Mouse (Mus musculus) heart, adult 2 months (tissue): ENCODE data around the gene Irf6. TPM values are rescaled to one million over a fixed set of nuclear protein-coding genes. Genes with fewer than 3 reads are reported as not detected.

ENCODE experiments used
- DNase-seq, 2 experiments: peaks; one replicate each; pipeline ENCODE4 v3.0.0; 2021
- H3K27ac ChIP-seq: fragments of 200-600 bp; 2 replicates; pipeline ENCODE4 v1.8.1; 2022
- H3K27me3 ChIP-seq: fragments of 200-500 bp; 2 replicates; pipeline ENCODE4 v1.6.1; 2012; ENCODE audit warnings: mild to moderate bottlenecking, low read length, inconsistent platforms, mixed read lengths; ENCODE audit not compliant: control insufficient read depth, insufficient read depth
- H3K36me3 ChIP-seq: fragments of 200-500 bp; 2 replicates; pipeline ENCODE4 v1.6.1; 2012; ENCODE audit warnings: low read length, inconsistent platforms; ENCODE audit not compliant: control insufficient read depth, insufficient read depth
- H3K4me1 ChIP-seq: fragments of 200-500 bp; 2 replicates; pipeline ENCODE4 v1.6.1; 2011; ENCODE audit warnings: low read length; ENCODE audit not compliant: control insufficient read depth, insufficient read depth
- H3K4me3 ChIP-seq: fragments of 200-600 bp; 2 replicates; pipeline ENCODE4 v1.8.1; 2022
- H3K79me2 ChIP-seq: fragments of 200-500 bp; replicated peaks from 2 replicates; pipeline ENCODE4 v1.6.1; 2012; ENCODE audit warnings: mild to moderate bottlenecking, inconsistent platforms, low read length, moderate library complexity, mixed read lengths; ENCODE audit not compliant: control insufficient read depth, insufficient read depth
- H3K9ac ChIP-seq: fragments of 200-500 bp; 2 replicates; pipeline ENCODE4 v1.6.1; 2012; ENCODE audit warnings: low read depth, mild to moderate bottlenecking, control low read depth, inconsistent platforms, low read length, mixed read lengths
- CTCF ChIP-seq: fragments of 200-600 bp; IDR thresholded peaks from 2 replicates; pipeline ENCODE4 v1.8.1; 2022; ENCODE audit warnings: antibody characterized with exemption, mild to moderate bottlenecking, moderate library complexity
- EP300 ChIP-seq: fragments of 200-500 bp; IDR thresholded peaks from 2 replicates; pipeline ENCODE4 v1.6.1; 2011; ENCODE audit warnings: low read depth, low read length, control low read depth; ENCODE audit not compliant: insufficient read depth
- POLR2A ChIP-seq: fragments of 200-500 bp; IDR thresholded peaks from 2 replicates; pipeline ENCODE4 v1.6.1; 2011; ENCODE audit warnings: mild to moderate bottlenecking, low read depth, low read length, control low read depth; ENCODE audit not compliant: insufficient read depth
- WGBS: fragments of 180-500 bp; shearing (Covaris S2); methylation state at CpG from one replicate; pipeline ENCODE4 v1.1.7; 2018; 5-methylcytosine and 5-hydroxymethylcytosine counted together
- intact Hi-C: fragments of 180-260 bp; cut with DNase I; formaldehyde crosslinking; loops from one replicate; pipeline ENCODE4 v1.15.1; 2025
- long read RNA-seq: library from polyadenylated mRNA; stranded (forward); transcript quantifications from one replicate; pipeline ENCODE4 v2.0.0, GENCODE M21; 2021
- polyA plus RNA-seq: library from polyadenylated mRNA; depleted of rRNA; stranded (reverse); fragments of >200 nt; gene quantifications from 2 replicates; pipeline ENCODE4 v1.2.3, GENCODE M21; 2012; rRNA removed
- total RNA-seq, 2 experiments: library from RNA; stranded (reverse); gene quantifications; 2 replicates each; pipeline ENCODE4 v1.2.3; 2021

Irf6 gene
- total RNA-seq, result 1 to 10 TPM; 1.9 to 2.1 TPM
- polyA plus RNA-seq, result 2.5 and 3.6 TPM in 2 replicates
- long read RNA-seq, result 0 reads

- DNase-seq, result peak; percentile 40 to 72
- intact Hi-C loops, result no loop called here
Observed at GRCm38 (mm10) chr1:193152872-193153271, at the start of gene Irf6. Irf6 (plus strand) TSS chr1:193153111.

GRCm38 (mm10) chr1:193112093-193112492, 40.8 kb upstream of the Irf6 start:
- no peaks in the 10 kb centered on the region for H3K27me3 ChIP-seq
- H3K9ac ChIP-seq, result no peak overlapping the region
- H3K36me3 ChIP-seq, result no peaks in the 10 kb centered on the region
- no peaks in the 10 kb centered on the region for H3K79me2 ChIP-seq
- H3K4me1 ChIP-seq, result no peaks in the 10 kb centered on the region
- no peak overlapping the region for H3K27ac ChIP-seq
- DNase-seq, result no peak
- no peak overlapping the region for H3K4me3 ChIP-seq
- no peak for TF ChIP-seq POLR2A
- no peak for TF ChIP-seq EP300
- TF ChIP-seq CTCF, result no peak
- intact Hi-C loops, result no loop called here
- 95% methylated on average over 9 of the region's 9 CpGs for WGBS

More at GRCm38 (mm10) chr1:193152872-193153271, at the start of gene Irf6:
- H3K9ac ChIP-seq, result peak within 1 kb of the TSS; percentile 1; the same call in 1 of the 2 replicates
- H3K79me2 ChIP-seq, result no peaks in the 10 kb centered on the region
- no peak within 1 kb of the TSS for H3K27ac ChIP-seq
- peak within 1 kb of the TSS; percentile 31 for H3K4me3 ChIP-seq
- TF ChIP-seq POLR2A, result peak; percentile 40; the same call in 1 of the 2 replicates
- no peak for TF ChIP-seq EP300
- no peak for TF ChIP-seq CTCF
- 4% methylated on average over 30 of the region's 30 CpGs for WGBS
- no peaks in the 10 kb centered on the region for H3K4me1 ChIP-seq
- peaks cover 4% of the 10 kb centered on the region; the same call in 1 of the 2 replicates for H3K27me3 ChIP-seq
- H3K36me3 ChIP-seq, result no peaks in the 10 kb centered on the region

GRCm38 (mm10) chr1:193122793-193123192, 30.1 kb upstream of the Irf6 start:
- peaks cover 1% of the 10 kb centered on the region; the same call in 1 of the 2 replicates for H3K79me2 ChIP-seq
- TF ChIP-seq EP300 (no peak), POLR2A (no peak), CTCF (no peak)
- 77% methylated on average over 7 of the region's 7 CpGs for WGBS
- H3K9ac ChIP-seq, result no peak overlapping the region
- no peak overlapping the region for H3K4me3 ChIP-seq
- H3K27ac ChIP-seq, result no peak overlapping the region
- no peaks in the 10 kb centered on the region for H3K36me3 ChIP-seq
- no peaks in the 10 kb centered on the region for H3K4me1 ChIP-seq
- no peaks in the 10 kb centered on the region for H3K27me3 ChIP-seq
- no peak for DNase-seq
- intact Hi-C loops, result no loop called here

GRCm38 (mm10) chr1:193123290-193123689, 29.6 kb upstream of the Irf6 start:
- WGBS, result 93% methylated on average over 6 of the region's 6 CpGs
- intact Hi-C loops, result no loop called here

DNA sequence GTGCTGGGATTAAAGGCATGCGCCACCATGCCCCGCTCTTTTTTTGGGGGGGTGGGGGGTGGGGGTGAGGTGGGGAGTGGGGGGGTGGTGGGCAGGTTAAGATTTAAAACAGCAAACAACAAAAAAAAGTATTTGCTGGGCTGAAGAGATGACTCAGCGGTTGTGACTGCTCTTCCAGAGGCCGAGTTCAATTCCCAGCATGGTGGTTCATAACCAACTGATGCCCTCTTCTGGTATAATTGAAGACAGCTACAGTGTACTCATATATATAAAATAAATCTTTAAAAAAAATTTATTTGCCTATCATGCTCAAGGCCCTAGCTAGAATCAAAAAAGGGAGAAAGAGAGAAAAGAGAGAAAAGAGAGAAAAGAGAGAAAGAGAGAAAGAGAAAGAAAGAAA, 27.1 kb upstream of the Irf6 start:
- H3K79me2 ChIP-seq, result peaks cover 3% of the 10 kb centered on the region; the same call in 1 of the 2 replicates
- no peak overlapping the region for H3K27ac ChIP-seq
- no peak overlapping the region for H3K4me3 ChIP-seq
- H3K4me1 ChIP-seq, result no peaks in the 10 kb centered on the region
- intact Hi-C loops, result loop anchor here (2.0 kb wide), 1 partner anchor 125 kb away; no protein-coding TSS in a partner anchor
- H3K27me3 ChIP-seq, result no peaks in the 10 kb centered on the region
- no peak for DNase-seq
- TF ChIP-seq POLR2A (no peak), CTCF (peak; percentile 57), EP300 (no peak)
- 76% methylated on average over 4 of the region's 4 CpGs for WGBS
- H3K36me3 ChIP-seq, result 0 out of 2 replicates have a peak, but pooled peaks cover 2% of the 10 kb centered on the region
- H3K9ac ChIP-seq, result no peak overlapping the region

More at GRCm38 (mm10) chr1:193123290-193123689, 29.6 kb upstream of the Irf6 start:
- Histone ChIP-seq H3K27ac (no peak overlapping the region), H3K36me3 (no peaks in the 10 kb centered on the region), H3K9ac (no peak overlapping the region), H3K4me3 (no peak overlapping the region), H3K79me2 (peaks cover 1% of the 10 kb centered on the region; the same call in 1 of the 2 replicates), H3K27me3 (no peaks in the 10 kb centered on the region), H3K4me1 (no peaks in the 10 kb centered on the region)
- DNase-seq, result no peak
- TF ChIP-seq CTCF (no peak), EP300 (no peak), POLR2A (no peak)

GRCm38 (mm10) chr1:193128055-193128454, 24.9 kb upstream of the Irf6 start:
- Histone ChIP-seq H3K79me2 (peaks cover 3% of the 10 kb centered on the region; the same call in 1 of the 2 replicates), H3K27me3 (no peaks in the 10 kb centered on the region), H3K4me1 (no peaks in the 10 kb centered on the region), H3K4me3 (no peak overlapping the region), H3K9ac (no peak overlapping the region), H3K36me3 (0 out of 2 replicates have a peak, but pooled peaks cover 2% of the 10 kb centered on the region), H3K27ac (no peak overlapping the region)
- DNase-seq, result no peak
- 80% methylated on average over 6 of the region's 6 CpGs for WGBS
- intact Hi-C loops, result no loop called here
- TF ChIP-seq EP300, result no peak
- TF ChIP-seq CTCF, result no peak
- no peak for TF ChIP-seq POLR2A
